Mouse (Mus musculus): Measurements from ENCODE around the gene Tmem205. TPM values are rescaled to one million over a fixed set of nuclear protein-coding genes. Genes with fewer than 3 reads are reported as not detected.

The Tmem205 gene
- polyA plus RNA-seq, 1 experiment from 2014 or later, result 41.5 TPM

DNA sequence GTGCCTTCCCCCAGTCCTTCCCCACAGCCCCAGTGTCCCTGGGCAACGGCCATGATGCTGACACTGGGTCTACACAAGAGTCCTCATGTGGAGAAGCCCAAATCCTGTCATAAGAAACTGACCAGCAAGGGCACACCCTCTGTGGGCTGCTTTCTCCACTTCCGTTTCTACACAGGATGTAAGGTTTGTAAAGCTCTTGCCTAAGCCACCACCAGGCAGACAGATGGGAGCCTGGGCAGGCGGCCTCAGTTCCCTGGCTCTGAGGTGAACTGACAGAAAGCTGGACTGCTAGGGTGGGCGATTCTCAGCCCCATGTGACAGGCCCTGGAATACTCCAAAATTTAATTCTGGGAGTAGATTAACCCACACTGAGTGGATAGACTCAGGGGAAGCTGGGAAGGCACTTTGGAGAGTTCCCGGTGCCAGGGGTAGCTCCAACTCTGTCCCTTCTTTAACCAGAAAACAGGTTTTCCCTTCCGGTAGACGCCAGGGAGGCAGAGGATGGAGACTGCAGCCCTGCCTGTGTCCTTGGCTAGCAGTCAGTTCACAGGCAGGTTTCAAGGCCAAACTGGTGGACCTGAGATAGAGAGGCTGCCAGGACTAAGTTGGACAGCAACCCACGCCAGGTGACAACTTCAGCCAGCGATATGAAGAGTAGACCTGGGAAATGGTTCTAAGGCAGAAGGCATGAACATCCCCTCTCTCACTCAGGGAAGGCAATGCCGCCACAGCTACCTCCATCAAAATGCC lies 17.7 kb downstream of the Tmem205 start:
- H3K27me3 ChIP-seq (replicated peaks), result peaks cover 12% of the 10 kb centered on the region
- no peak overlapping the region for H3K27ac ChIP-seq (replicated peaks)
- no peaks in the 10 kb centered on the region for H3K36me3 ChIP-seq
- H3K9me3 ChIP-seq, result no peaks in the 10 kb centered on the region
- no peak overlapping the region for H3K4me2 ChIP-seq
- ATAC-seq (ENCODE audit: extremely low read depth, insufficient number of reproducible peaks, low FRiP score, low TSS enrichment), result no peak
- 68% methylated on average over 10 of the region's 10 CpGs for whole genome bisulfite sequencing
- no peak overlapping the region for H3K9ac ChIP-seq
- no peaks in the 10 kb centered on the region for H3K4me1 ChIP-seq
- no peak overlapping the region for H3K4me3 ChIP-seq

GRCm38 (mm10) chr9:21908216-21908615 lies 19.1 kb downstream of the Tmem205 start:
- 62% methylated on average over 11 of the region's 11 CpGs for WGBS
- H3K9ac ChIP-seq, result no peak overlapping the region
- H3K27me3 ChIP-seq (replicated peaks), result peaks cover 16% of the 10 kb centered on the region
- no peak overlapping the region for H3K27ac ChIP-seq (replicated peaks)
- H3K4me3 ChIP-seq, result no peak overlapping the region
- no peak for ATAC-seq (ENCODE audit: extremely low read depth, insufficient number of reproducible peaks, low FRiP score, low TSS enrichment)
- no peak overlapping the region for H3K4me2 ChIP-seq
- H3K4me1 ChIP-seq, result no peaks in the 10 kb centered on the region
- no peaks in the 10 kb centered on the region for H3K36me3 ChIP-seq
- H3K9me3 ChIP-seq, result no peaks in the 10 kb centered on the region

DNA sequence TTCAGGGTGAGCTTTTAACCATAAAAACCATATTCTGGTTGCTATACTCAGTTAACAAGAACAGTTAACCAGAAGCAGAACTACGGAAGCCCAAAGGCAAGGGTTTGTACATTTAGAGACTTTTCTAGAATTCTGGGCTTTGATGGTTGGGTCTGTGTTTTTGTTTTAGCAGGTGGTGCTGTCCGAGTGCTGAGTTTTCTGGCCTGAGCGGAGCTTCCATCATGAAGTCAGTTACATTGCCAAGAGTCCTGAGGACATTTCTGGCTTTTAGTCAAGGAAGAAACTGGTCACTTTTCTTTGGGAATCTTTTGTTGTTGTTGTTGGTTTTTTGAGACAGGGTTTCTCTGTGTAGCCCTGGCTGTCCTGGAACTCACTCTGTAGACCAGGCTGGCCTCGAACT lies 23.3 kb downstream of the Tmem205 start:
- ATAC-seq (ENCODE audit: extremely low read depth, insufficient number of reproducible peaks, low FRiP score, low TSS enrichment), result no peak
- Histone ChIP-seq H3K27ac (replicated peaks) (no peak overlapping the region), H3K36me3 (no peaks in the 10 kb centered on the region), H3K4me2 (no peak overlapping the region), H3K4me1 (no peaks in the 10 kb centered on the region), H3K27me3 (replicated peaks) (peaks cover 22% of the 10 kb centered on the region), H3K9me3 (no peaks in the 10 kb centered on the region), H3K4me3 (no peak overlapping the region), H3K9ac (no peak overlapping the region)
- 84% methylated on average over 4 of the region's 4 CpGs for WGBS

DNA sequence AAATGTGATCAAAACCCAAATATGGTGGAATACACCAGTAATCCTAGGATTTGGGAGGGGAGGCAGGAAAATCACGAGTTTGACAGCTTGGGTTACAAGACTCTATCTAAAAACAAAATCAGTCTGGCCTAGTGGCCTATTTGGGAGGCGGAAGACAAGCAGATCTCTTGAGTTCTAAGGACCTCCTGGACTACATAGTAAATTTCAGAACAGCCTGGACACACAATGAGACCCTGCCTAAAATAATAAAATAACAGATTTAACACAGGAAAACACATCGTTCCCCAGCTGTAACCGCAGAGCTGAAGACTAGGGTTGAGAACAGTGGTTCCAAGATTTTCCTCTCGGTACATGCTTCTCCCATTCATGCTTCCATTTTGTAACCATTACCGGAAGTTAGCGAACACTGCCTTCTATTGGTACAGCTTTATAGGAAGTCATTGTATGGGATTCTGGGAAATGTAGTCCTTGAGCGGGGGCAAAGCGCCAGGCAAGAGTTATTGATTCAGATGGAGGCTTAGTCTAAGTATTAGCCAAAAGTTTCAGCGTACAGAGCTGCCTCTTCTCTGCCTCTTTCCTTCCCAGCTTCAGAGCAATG lies 26.0 kb downstream of the Tmem205 start:
- H3K36me3 ChIP-seq, result no peaks in the 10 kb centered on the region
- no peaks in the 10 kb centered on the region for H3K4me1 ChIP-seq
- H3K9me3 ChIP-seq, result no peaks in the 10 kb centered on the region
- H3K27me3 ChIP-seq (replicated peaks), result peaks cover 23% of the 10 kb centered on the region
- H3K9ac ChIP-seq, result peak overlapping the region; percentile 55; the same call in 1 of the 2 replicates
- 12% methylated on average over 10 of the region's 10 CpGs for WGBS
- peak overlapping the region; percentile 61 for H3K4me2 ChIP-seq
- H3K27ac ChIP-seq (replicated peaks), result no peak overlapping the region
- ATAC-seq (ENCODE audit: extremely low read depth, insufficient number of reproducible peaks, low FRiP score, low TSS enrichment), result no peak
- H3K4me3 ChIP-seq, result peak overlapping the region; percentile 46

DNA sequence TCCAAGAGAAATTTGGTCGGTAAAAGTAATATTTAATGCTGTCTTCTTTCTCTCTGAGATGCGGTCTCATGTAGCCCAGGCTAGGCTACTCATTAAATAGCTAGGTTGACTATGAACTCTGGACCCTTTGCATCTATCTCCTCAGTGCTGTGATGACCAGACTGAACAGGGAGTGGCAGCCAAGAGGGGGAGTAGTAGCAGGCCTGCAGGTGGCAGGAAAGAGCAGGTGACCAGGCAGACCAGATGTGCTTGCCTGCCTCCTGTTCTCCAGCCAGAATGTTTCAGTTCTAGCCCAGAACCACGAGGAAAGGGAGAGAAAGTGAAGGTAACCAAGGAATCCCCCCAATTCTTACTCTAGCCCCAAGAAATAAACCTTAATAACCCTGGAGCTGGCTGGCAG lies 38.1 kb downstream of the Tmem205 start:
- H3K27me3 ChIP-seq (replicated peaks), result peaks cover 11% of the 10 kb centered on the region; the same call in 1 of the 2 replicates
- WGBS, result 64% methylated on average over 3 of the region's 3 CpGs
- H3K9ac ChIP-seq, result no peak overlapping the region
- no peaks in the 10 kb centered on the region for H3K36me3 ChIP-seq
- no peaks in the 10 kb centered on the region for H3K4me1 ChIP-seq
- no peaks in the 10 kb centered on the region for H3K9me3 ChIP-seq
- no peak overlapping the region for H3K27ac ChIP-seq (replicated peaks)
- H3K4me2 ChIP-seq, result no peak overlapping the region
- no peak for ATAC-seq (ENCODE audit: extremely low read depth, insufficient number of reproducible peaks, low FRiP score, low TSS enrichment)
- H3K4me3 ChIP-seq, result no peak overlapping the region

DNA sequence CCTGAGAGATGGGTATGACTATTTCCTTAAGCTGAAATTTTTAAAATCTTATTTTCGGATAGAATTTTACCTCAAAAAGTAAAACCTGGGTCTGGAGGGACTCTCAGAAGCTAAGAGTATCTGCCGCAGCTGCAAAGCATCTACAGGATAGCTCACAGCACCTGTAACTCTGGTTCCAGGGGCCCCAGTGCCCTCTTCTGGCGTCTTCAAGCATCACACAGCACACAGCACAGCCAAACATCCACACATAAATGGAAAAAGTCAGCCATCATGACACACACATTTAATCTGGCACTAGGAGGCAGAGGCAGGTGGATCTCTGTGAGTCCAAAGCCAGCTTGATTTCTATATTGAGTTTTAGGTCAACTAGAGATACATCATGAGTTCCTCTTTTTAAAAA lies 50.8 kb downstream of the Tmem205 start:
- ATAC-seq (ENCODE audit: extremely low read depth, insufficient number of reproducible peaks, low FRiP score, low TSS enrichment), result no peak
- H3K4me3 ChIP-seq, result no peak overlapping the region
- H3K27ac ChIP-seq (replicated peaks), result no peak overlapping the region
- no peak overlapping the region for H3K9ac ChIP-seq
- WGBS, result 57% methylated on average over 3 of the region's 3 CpGs
- 0 out of 2 replicates have a peak, but pooled peaks cover 5% of the 10 kb centered on the region for H3K9me3 ChIP-seq
- H3K36me3 ChIP-seq, result no peaks in the 10 kb centered on the region
- no peak overlapping the region for H3K4me2 ChIP-seq
- H3K27me3 ChIP-seq (replicated peaks), result peaks cover 6% of the 10 kb centered on the region
- no peaks in the 10 kb centered on the region for H3K4me1 ChIP-seq

DNA sequence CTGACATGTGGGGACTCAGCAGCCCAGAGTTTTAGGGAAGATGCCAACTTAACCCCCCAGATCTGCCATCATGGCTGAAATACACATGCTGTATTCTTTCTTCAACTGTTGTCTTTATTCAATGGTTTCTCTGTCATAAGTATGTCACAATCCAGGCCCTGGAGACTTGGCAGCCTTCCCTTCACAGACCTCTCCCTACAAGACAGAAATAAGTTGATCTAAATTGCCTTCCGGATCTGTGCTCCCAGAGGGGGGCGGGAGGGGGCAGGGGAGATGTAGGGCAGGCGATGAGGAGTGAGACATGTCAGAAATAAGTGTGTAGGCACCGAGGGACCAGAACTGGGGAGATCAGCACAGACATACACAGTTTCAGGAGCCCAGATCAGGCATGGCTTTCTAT lies 55.2 kb downstream of the Tmem205 start:
- no peak overlapping the region for H3K9ac ChIP-seq
- H3K27me3 ChIP-seq (replicated peaks), result peaks cover 6% of the 10 kb centered on the region
- no peak for ATAC-seq (ENCODE audit: extremely low read depth, insufficient number of reproducible peaks, low FRiP score, low TSS enrichment)
- H3K4me3 ChIP-seq, result no peak overlapping the region
- no peak overlapping the region for H3K4me2 ChIP-seq
- 45% methylated on average over 4 of the region's 4 CpGs for WGBS
- H3K9me3 ChIP-seq, result no peaks in the 10 kb centered on the region
- no peak overlapping the region for H3K27ac ChIP-seq (replicated peaks)
- H3K36me3 ChIP-seq, result no peaks in the 10 kb centered on the region
- H3K4me1 ChIP-seq, result no peaks in the 10 kb centered on the region

Other genes with a start within 250 kb of the Tmem205 start
- gene Ldlr, start 204.1 kb downstream of the Tmem205 start, polyA plus RNA-seq (2015; fragmentation: Nextera tagmentation; extraction: Ambion mirVana), result 18.9 and 20.4 TPM in 2 replicates
- gene Spc24, start 167.3 kb downstream of the Tmem205 start, polyA plus RNA-seq (2015; fragmentation: Nextera tagmentation; extraction: Ambion mirVana), result 84.8 and 96.7 TPM in 2 replicates
- gene Kank2, start 128.8 kb downstream of the Tmem205 start, polyA plus RNA-seq (2015; fragmentation: Nextera tagmentation; extraction: Ambion mirVana), result 16.0 and 16.9 TPM in 2 replicates
- 1.6 and 2.3 TPM in 2 replicates for gene Angptl8, start 92.0 kb downstream of the Tmem205 start, polyA plus RNA-seq (2015; fragmentation: Nextera tagmentation; extraction: Ambion mirVana)
- gene Dock6, start 74.9 kb downstream of the Tmem205 start, polyA plus RNA-seq (2015; fragmentation: Nextera tagmentation; extraction: Ambion mirVana), result 48.4 and 50.3 TPM in 2 replicates
- 8.5 and 9.2 TPM in 2 replicates for gene Rab3d, start 9.4 kb downstream of the Tmem205 start, polyA plus RNA-seq (2015; fragmentation: Nextera tagmentation; extraction: Ambion mirVana)
- gene Ccdc159, start 85 bp downstream of the Tmem205 start, polyA plus RNA-seq (2015; fragmentation: Nextera tagmentation; extraction: Ambion mirVana), result 2.6 and 3.2 TPM in 2 replicates
- 5.1 and 5.2 TPM in 2 replicates for gene Plppr2, start 9.5 kb upstream of the Tmem205 start, polyA plus RNA-seq (2015; fragmentation: Nextera tagmentation; extraction: Ambion mirVana)
- gene Swsap1, start 28.2 kb upstream of the Tmem205 start, polyA plus RNA-seq (2015; fragmentation: Nextera tagmentation; extraction: Ambion mirVana), result 5.1 and 5.7 TPM in 2 replicates
- gene Epor, start 36.0 kb upstream of the Tmem205 start, polyA plus RNA-seq (2015; fragmentation: Nextera tagmentation; extraction: Ambion mirVana), result 7.3 and 8.5 TPM in 2 replicates
- gene Rgl3, start 61.9 kb upstream of the Tmem205 start, polyA plus RNA-seq (2015; fragmentation: Nextera tagmentation; extraction: Ambion mirVana), result 0.68 and 0.71 TPM in 2 replicates
- gene Ccdc151, start 75.1 kb upstream of the Tmem205 start, polyA plus RNA-seq (2015; fragmentation: Nextera tagmentation; extraction: Ambion mirVana), result 0.22 and 0.36 TPM in 2 replicates
- 76.9 and 80.6 TPM in 2 replicates for gene Prkcsh, start 75.2 kb upstream of the Tmem205 start, polyA plus RNA-seq (2015; fragmentation: Nextera tagmentation; extraction: Ambion mirVana)
- gene Elavl3, start 124.5 kb upstream of the Tmem205 start, polyA plus RNA-seq (2015; fragmentation: Nextera tagmentation; extraction: Ambion mirVana), result 0.28 and 0.41 TPM in 2 replicates
- not detected in 2 replicates for gene Gm49318, start 143.7 kb upstream of the Tmem205 start, polyA plus RNA-seq (2015; fragmentation: Nextera tagmentation; extraction: Ambion mirVana)
- gene Zfp653, start 143.8 kb upstream of the Tmem205 start, polyA plus RNA-seq (2015; fragmentation: Nextera tagmentation; extraction: Ambion mirVana), result 9.5 TPM in 2 replicates
- gene Ecsit, start 157.9 kb upstream of the Tmem205 start, polyA plus RNA-seq (2015; fragmentation: Nextera tagmentation; extraction: Ambion mirVana), result 49.5 and 53.7 TPM in 2 replicates
- 250 and 292 TPM in 2 replicates for gene Cnn1, start 171.7 kb upstream of the Tmem205 start, polyA plus RNA-seq (2015; fragmentation: Nextera tagmentation; extraction: Ambion mirVana)
- 106 and 125 TPM in 2 replicates for gene Elof1, start 189.6 kb upstream of the Tmem205 start, polyA plus RNA-seq (2015; fragmentation: Nextera tagmentation; extraction: Ambion mirVana)
- 9.0 and 10.9 TPM in 2 replicates for gene Acp5, start 208.2 kb upstream of the Tmem205 start, polyA plus RNA-seq (2015; fragmentation: Nextera tagmentation; extraction: Ambion mirVana)
- gene Pigyl, start 229.3 kb upstream of the Tmem205 start, polyA plus RNA-seq (2015; fragmentation: Nextera tagmentation; extraction: Ambion mirVana), result 46.0 and 52.0 TPM in 2 replicates